Mouse (Mus musculus) forebrain, embryonic 15.5 days (tissue): ENCODE results near the gene Xab2. TPM values are rescaled to one million over a fixed set of nuclear protein-coding genes. Genes with fewer than 3 reads are reported as not detected.

ENCODE experiments used
- ATAC-seq: fragments of 200-750 bp; cut with Nextera tagmentation; replicated peaks from 2 replicates; pipeline ENCODE4 v1.8.0; 2017; ENCODE audit warnings: mild to moderate bottlenecking, moderate TSS enrichment, moderate library complexity
- H3K27ac ChIP-seq: fragments of 300-500 bp; sonication (generic); replicated peaks from 2 replicates; pipeline ENCODE4 v1.5.1; 2015; ENCODE audit warnings: mild to moderate bottlenecking, inconsistent platforms
- H3K27me3 ChIP-seq: fragments of 300-500 bp; sonication (generic); 2 replicates; pipeline ENCODE4 v1.6.1; 2015; ENCODE audit warnings: inconsistent platforms
- H3K36me3 ChIP-seq: fragments of 300-500 bp; sonication (generic); 2 replicates; pipeline ENCODE4 v1.6.1; 2015; ENCODE audit warnings: mild to moderate bottlenecking, inconsistent platforms
- H3K4me1 ChIP-seq: fragments of 300-500 bp; sonication (generic); 2 replicates; pipeline ENCODE4 v1.6.1; 2015; ENCODE audit warnings: inconsistent platforms
- H3K4me2 ChIP-seq: fragments of 300-500 bp; sonication (generic); replicated peaks from 2 replicates; pipeline ENCODE4 v1.6.1; 2015; ENCODE audit warnings: mild to moderate bottlenecking, inconsistent platforms
- H3K4me3 ChIP-seq: fragments of 300-500 bp; sonication (generic); 2 replicates; pipeline ENCODE4 v1.5.1; 2015; ENCODE audit warnings: mild to moderate bottlenecking, inconsistent platforms
- H3K9ac ChIP-seq: fragments of 300-500 bp; sonication (generic); replicated peaks from 2 replicates; pipeline ENCODE4 v1.6.1; 2015; ENCODE audit warnings: mild to moderate bottlenecking, inconsistent platforms
- H3K9me3 ChIP-seq: fragments of 300-500 bp; sonication (generic); 2 replicates; pipeline ENCODE4 v1.6.1; 2016; ENCODE audit warnings: inconsistent platforms
- WGBS: fragments of 180-500 bp; shearing (Covaris S2); methylation state at CpG from one replicate; pipeline ENCODE4 v1.1.7; 2015; ENCODE audit warnings: mixed read lengths; 5-methylcytosine and 5-hydroxymethylcytosine counted together
- polyA plus RNA-seq: library from polyadenylated mRNA; unstranded; fragments of >200 nt; fragmentation: Nextera tagmentation; extraction: Ambion mirVana; gene quantifications from 2 replicates; pipeline ENCODE4 v1.2.1, GENCODE M21; 2015

Gene Xab2
- polyA plus RNA-seq, 1 experiment from 2014 or later, result 68.6 TPM

GRCm38 (mm10) chr8:3646824-3647531 is 25.9 kb upstream of the Xab2 start:
- H3K4me2 ChIP-seq, result no peak overlapping the region
- no peak overlapping the region for H3K9ac ChIP-seq
- no peaks in the 10 kb centered on the region for H3K36me3 ChIP-seq
- H3K4me1 ChIP-seq, result no peaks in the 10 kb centered on the region
- 84% methylated on average over 6 of the region's 6 CpGs for WGBS
- H3K27me3 ChIP-seq, result no peaks in the 10 kb centered on the region
- ATAC-seq, result no peak
- H3K27ac ChIP-seq, result no peak overlapping the region
- H3K4me3 ChIP-seq, result no peak overlapping the region
- no peaks in the 10 kb centered on the region for H3K9me3 ChIP-seq

GRCm38 (mm10) chr8:3645804-3646203 is 24.7 kb upstream of the Xab2 start:
- Histone ChIP-seq H3K4me2 (no peak overlapping the region), H3K9me3 (no peaks in the 10 kb centered on the region), H3K27me3 (no peaks in the 10 kb centered on the region), H3K36me3 (no peaks in the 10 kb centered on the region), H3K27ac (no peak overlapping the region), H3K9ac (no peak overlapping the region), H3K4me1 (no peaks in the 10 kb centered on the region), H3K4me3 (no peak overlapping the region)
- WGBS, result 24% methylated on average over 5 of the region's 5 CpGs
- no peak for ATAC-seq

DNA sequence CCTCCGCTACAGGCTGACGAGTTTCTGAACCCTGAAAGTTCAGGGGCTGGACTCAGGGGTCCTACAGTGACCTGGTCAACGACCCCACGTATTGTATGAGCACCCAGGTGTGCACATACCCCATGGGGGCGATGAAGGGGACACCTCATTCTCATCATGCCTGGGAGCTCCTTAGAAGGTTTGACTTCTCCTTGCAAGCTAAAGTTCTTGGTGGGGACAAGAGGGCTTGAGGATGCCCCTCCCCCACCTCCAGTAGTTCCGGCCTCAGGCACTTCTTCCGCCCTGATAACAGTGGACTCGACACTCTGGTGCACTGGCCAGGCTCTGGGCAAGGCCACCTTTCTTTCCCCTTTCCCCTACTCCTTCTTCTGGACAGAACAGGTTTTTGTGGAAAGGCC is 10.4 kb upstream of the Xab2 start:
- 28% methylated on average over 8 of the region's 8 CpGs for WGBS
- H3K4me2 ChIP-seq, result peak overlapping the region; percentile 70
- peak overlapping the region; percentile 57 for H3K4me3 ChIP-seq
- no peaks in the 10 kb centered on the region for H3K36me3 ChIP-seq
- peak overlapping the region; percentile 39 for H3K9ac ChIP-seq
- H3K27ac ChIP-seq, result no peak overlapping the region
- peaks cover 13% of the 10 kb centered on the region for H3K4me1 ChIP-seq
- ATAC-seq, result no peak; the same call in 1 of the 2 replicates
- H3K9me3 ChIP-seq, result no peaks in the 10 kb centered on the region
- no peaks in the 10 kb centered on the region for H3K27me3 ChIP-seq

GRCm38 (mm10) chr8:3630647-3631477 is 9.7 kb upstream of the Xab2 start, which contains the start of gene Stxbp2:
Gene Stxbp2, plus strand, starts transcription at chr8:3630955.
- Histone ChIP-seq H3K9me3 (no peaks in the 10 kb centered on the region), H3K27ac (no peak within 1 kb of the TSS), H3K4me3 (peak within 1 kb of the TSS; percentile 57), H3K36me3 (no peaks in the 10 kb centered on the region), H3K9ac (peak within 1 kb of the TSS; percentile 39), H3K4me1 (peaks cover 13% of the 10 kb centered on the region), H3K4me2 (peak within 1 kb of the TSS; percentile 70), H3K27me3 (no peaks in the 10 kb centered on the region)
- 4% methylated on average over 47 of the region's 47 CpGs for WGBS
- ATAC-seq, result peak; percentile 87

GRCm38 (mm10) chr8:3628014-3628413 is 6.9 kb upstream of the Xab2 start:
- no peak overlapping the region for H3K4me2 ChIP-seq
- 29% methylated on average over 5 of the region's 5 CpGs for WGBS
- H3K4me3 ChIP-seq, result no peak overlapping the region
- H3K27ac ChIP-seq, result no peak overlapping the region
- no peaks in the 10 kb centered on the region for H3K36me3 ChIP-seq
- H3K4me1 ChIP-seq, result peaks cover 13% of the 10 kb centered on the region
- no peak overlapping the region for H3K9ac ChIP-seq
- H3K9me3 ChIP-seq, result no peaks in the 10 kb centered on the region
- ATAC-seq, result no peak
- no peaks in the 10 kb centered on the region for H3K27me3 ChIP-seq

DNA sequence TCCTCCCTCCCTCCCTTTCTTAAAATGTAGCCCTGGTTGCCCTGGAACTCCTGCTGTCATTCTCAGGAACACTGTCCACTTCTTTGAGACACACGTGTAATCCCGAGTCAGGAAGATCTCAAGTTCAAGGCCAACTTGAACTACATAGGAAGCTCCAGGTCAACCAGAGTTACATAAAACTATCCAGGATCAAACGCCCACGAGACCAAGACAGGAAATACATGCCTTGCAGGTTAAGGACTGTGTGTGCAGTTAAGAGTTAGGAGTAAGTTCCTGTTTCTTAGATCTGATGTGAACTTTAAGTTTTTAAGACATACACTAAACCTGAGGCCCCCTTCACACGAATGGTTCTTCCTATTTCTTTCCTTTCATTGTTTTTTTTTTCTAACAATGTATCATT is 5.9 kb upstream of the Xab2 start:
- 72% methylated on average over 5 of the region's 5 CpGs for WGBS
- H3K4me2 ChIP-seq, result no peak overlapping the region
- ATAC-seq, result no peak

GRCm38 (mm10) chr8:3625445-3625844 is 4.3 kb upstream of the Xab2 start, which contains the start of gene Pcp2:
Gene Pcp2, minus strand, starts transcription at chr8:3625545.
- no peak within 1 kb of the TSS for H3K4me2 ChIP-seq
- no peak within 1 kb of the TSS for H3K4me3 ChIP-seq
- H3K27me3 ChIP-seq, result no peaks in the 10 kb centered on the region
- no peak within 1 kb of the TSS for H3K27ac ChIP-seq
- no peaks in the 10 kb centered on the region for H3K36me3 ChIP-seq
- peaks cover 15% of the 10 kb centered on the region for H3K4me1 ChIP-seq
- H3K9me3 ChIP-seq, result no peaks in the 10 kb centered on the region
- 63% methylated on average over 1 of the region's 1 CpGs for WGBS
- no peak within 1 kb of the TSS for H3K9ac ChIP-seq
- ATAC-seq, result no peak

More for the DNA sequence above, 5.9 kb upstream of the Xab2 start:
- Histone ChIP-seq H3K9ac (no peak overlapping the region), H3K9me3 (no peaks in the 10 kb centered on the region), H3K27ac (no peak overlapping the region), H3K36me3 (no peaks in the 10 kb centered on the region), H3K4me3 (no peak overlapping the region), H3K4me1 (peaks cover 21% of the 10 kb centered on the region), H3K27me3 (no peaks in the 10 kb centered on the region)

GRCm38 (mm10) chr8:3622119-3622518 is 1.0 kb upstream of the Xab2 start:
- no peaks in the 10 kb centered on the region for H3K27me3 ChIP-seq
- H3K9me3 ChIP-seq, result no peaks in the 10 kb centered on the region
- H3K36me3 ChIP-seq, result peaks cover 14% of the 10 kb centered on the region
- no peak overlapping the region for H3K27ac ChIP-seq
- 70% methylated on average over 8 of the region's 8 CpGs for WGBS
- H3K9ac ChIP-seq, result peak overlapping the region; percentile 75; the same call in 1 of the 2 replicates
- ATAC-seq, result no peak
- H3K4me1 ChIP-seq, result peaks cover 22% of the 10 kb centered on the region
- H3K4me3 ChIP-seq, result peak overlapping the region; percentile 65
- peak overlapping the region; percentile 71 for H3K4me2 ChIP-seq

DNA sequence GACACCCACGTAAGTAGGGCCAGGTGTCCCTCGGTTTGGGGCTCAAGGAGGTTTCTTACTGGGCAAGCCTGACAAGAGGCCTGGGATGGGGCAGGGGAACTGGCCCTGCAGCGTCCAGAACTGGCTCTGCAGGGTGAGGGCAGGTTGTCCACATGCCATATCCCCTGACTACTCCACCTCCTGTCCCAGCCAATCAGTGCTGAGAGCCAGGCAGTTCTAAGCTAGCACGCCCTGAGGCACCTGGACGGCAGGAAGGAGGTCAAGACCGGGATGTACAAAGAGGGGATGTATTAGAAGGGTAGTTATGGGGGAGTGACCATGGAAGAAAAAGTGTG is 11.3 kb downstream of the Xab2 start:
- 82% methylated on average over 6 of the region's 6 CpGs for WGBS
- H3K27ac ChIP-seq, result no peak overlapping the region
- H3K4me3 ChIP-seq, result no peak overlapping the region
- H3K9ac ChIP-seq, result no peak overlapping the region
- ATAC-seq, result no peak
- H3K36me3 ChIP-seq, result peaks cover 93% of the 10 kb centered on the region
- no peaks in the 10 kb centered on the region for H3K27me3 ChIP-seq
- no peaks in the 10 kb centered on the region for H3K4me1 ChIP-seq
- H3K4me2 ChIP-seq, result no peak overlapping the region
- H3K9me3 ChIP-seq, result no peaks in the 10 kb centered on the region

DNA sequence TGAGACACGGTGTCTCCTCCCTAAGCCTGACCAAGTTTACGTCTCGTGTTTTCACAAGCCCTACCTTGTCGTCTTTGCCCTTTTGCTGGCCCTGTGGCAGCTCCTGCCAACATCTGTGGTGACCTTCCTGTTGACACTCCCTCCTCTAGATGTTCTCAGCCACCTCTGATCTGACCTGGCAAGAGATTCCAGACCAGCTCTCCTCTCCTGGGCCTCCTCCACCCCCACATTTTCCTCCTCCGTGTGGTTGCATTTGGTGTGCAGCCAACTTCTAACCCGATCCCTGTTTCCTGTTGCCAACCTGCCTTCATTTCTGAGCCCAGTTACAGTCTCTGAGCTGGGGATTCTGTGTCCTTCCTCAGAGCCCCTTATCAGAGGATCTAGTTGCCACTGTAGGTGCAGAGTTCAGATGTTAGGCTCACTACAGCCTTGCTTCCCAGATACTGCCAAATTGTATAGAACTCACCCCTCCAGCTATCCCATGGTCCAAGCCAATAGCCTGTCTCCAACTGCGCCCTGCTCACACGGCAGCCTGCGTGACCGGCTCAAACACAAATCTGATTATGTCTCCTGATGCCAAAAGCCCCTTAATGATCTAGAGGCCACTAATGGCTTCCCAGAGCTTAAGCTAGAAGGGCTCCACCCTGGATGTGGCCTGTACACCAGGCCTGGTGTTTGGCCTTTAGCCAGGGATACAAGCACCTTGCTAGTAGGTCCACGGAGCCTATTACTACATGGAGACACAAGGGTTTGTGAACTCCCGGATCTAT is 11.9 kb downstream of the Xab2 start:
- Histone ChIP-seq H3K9ac (no peak overlapping the region), H3K9me3 (no peaks in the 10 kb centered on the region), H3K4me1 (no peaks in the 10 kb centered on the region), H3K27me3 (no peaks in the 10 kb centered on the region), H3K27ac (no peak overlapping the region), H3K36me3 (peaks cover 94% of the 10 kb centered on the region), H3K4me3 (no peak overlapping the region), H3K4me2 (no peak overlapping the region)
- no peak for ATAC-seq
- WGBS, result 85% methylated on average over 12 of the region's 12 CpGs

DNA sequence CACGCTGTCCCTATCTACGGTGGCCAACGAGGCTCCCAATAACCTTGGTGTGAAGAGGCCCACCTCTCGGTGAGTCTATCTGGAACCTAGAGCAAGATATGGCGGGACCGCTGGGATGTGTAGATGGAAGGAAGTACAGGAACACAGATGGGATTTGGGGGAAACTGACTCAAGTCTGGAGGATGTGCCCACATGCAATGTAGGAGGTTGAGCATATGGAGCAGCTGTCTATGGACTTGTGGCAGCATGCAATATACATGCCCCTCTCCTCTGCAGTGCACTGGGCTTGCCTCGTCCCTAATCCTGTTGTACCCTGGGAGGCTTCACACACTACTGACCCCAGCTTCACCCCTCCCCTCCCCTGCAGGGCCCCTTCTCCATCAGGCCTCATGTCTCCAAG is 13.3 kb downstream of the Xab2 start:
- Histone ChIP-seq H3K4me1 (no peaks in the 10 kb centered on the region), H3K9me3 (no peaks in the 10 kb centered on the region), H3K4me2 (no peak overlapping the region), H3K4me3 (no peak overlapping the region), H3K27ac (no peak overlapping the region), H3K9ac (no peak overlapping the region), H3K27me3 (no peaks in the 10 kb centered on the region), H3K36me3 (peaks cover 94% of the 10 kb centered on the region)
- no peak for ATAC-seq
- 91% methylated on average over 7 of the region's 7 CpGs for WGBS

DNA sequence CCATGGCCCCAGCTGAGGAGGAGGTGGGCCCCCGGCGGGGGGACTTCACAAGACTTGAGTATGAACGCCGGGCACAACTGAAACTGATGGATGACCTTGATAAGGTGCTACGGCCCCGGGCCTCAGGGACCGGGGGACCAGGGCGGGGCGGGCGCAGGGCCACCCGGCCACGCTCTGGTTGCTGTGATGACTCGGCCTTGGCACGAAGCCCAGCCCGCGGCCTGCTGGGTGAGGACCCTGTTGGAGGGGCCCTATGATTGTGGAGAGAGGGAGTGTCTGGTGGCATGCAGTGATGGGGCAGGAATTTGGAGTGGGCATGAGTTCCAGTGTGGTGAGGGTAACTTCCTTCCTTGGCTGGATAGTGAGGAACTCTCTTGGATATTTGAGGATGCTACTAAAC is 14.5 kb downstream of the Xab2 start:
- H3K9me3 ChIP-seq, result no peaks in the 10 kb centered on the region
- 88% methylated on average over 16 of the region's 16 CpGs for WGBS
- no peaks in the 10 kb centered on the region for H3K27me3 ChIP-seq
- H3K27ac ChIP-seq, result no peak overlapping the region
- no peak for ATAC-seq
- H3K4me3 ChIP-seq, result no peak overlapping the region
- no peak overlapping the region for H3K9ac ChIP-seq
- no peaks in the 10 kb centered on the region for H3K4me1 ChIP-seq
- H3K4me2 ChIP-seq, result no peak overlapping the region
- H3K36me3 ChIP-seq, result peaks cover 95% of the 10 kb centered on the region
